Mouse (Mus musculus) retina, postnatal 1 day (tissue): ENCODE data around the gene Dynll2.
A peak's percentile ranks its signal among the peaks of the same experiment; 100 is the strongest.
"Not testable (repeated sequence)": the region's sequence is repeated elsewhere in the genome, so short reads cannot be mapped to it uniquely, and the experiment has no call there.

Experiments
- DNase-seq: peaks from one replicate; pipeline ENCODE4 v3.0.0-alpha.2; 2012

Gene Dynll2

GRCm38 (mm10) chr11:87986141-87986741 is 1.1 kb downstream of the Dynll2 start:
- DNase-seq, result peak; percentile 68

DNA sequence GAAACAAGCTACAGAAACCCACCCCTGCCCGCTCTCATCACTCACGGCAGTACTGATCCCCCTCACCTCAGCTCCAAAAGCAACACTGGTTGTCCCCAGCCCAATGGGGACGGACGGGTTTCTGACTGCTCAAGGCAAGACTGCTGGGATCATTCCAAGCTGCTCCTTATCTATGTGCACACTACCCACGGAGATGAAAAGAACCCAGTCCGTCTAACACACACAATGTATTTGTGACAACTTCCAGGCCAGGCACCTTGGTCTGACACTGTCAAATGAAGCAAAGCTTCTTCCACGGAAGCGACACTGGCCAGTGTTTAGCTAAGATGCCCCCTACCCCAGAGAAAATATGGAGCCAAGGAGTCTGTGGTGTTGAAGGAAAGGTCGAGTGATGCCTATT is 1.7 kb downstream of the Dynll2 start:
- no peak for DNase-seq

DNA sequence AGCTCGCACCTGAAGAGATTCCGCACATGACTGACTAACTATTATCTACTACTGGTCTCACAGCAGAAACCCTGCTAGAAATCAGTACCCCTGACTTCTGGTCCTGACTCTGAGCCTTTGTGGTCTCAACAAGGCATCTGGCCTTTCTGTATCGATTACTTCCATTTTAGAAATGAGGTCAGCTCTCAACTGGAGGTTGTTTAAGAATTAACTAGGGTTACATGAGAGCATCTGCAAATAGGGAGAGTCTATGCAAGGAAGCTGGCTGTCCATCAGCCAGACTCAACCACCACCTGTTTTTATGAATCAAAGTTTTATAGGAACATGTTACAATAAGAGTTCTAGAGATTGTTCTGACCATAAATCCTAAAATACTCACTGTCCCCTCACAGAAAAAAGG is 2.8 kb downstream of the Dynll2 start:
- DNase-seq, result no peak

DNA sequence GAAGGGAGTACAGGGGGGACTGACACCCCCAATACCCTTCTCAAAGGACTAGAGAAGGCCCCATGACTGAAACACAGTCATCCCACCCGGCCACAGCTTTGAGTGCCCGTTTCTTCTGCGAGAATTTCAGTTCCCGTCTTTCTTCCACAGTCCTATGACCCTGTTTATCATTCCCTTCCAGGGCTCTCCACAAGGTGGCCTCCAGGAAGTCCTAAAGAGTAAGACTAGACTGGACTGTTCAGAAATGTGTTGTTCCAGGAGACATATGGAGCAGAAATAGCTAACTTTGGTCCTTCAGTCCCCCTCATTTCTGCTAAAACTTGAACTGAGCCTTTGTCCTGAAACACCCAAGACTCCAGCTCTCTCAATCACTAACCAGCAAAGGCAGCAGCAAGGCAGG is 8.4 kb downstream of the Dynll2 start:
- DNase-seq, result no peak

GRCm38 (mm10) chr11:87977021-87977420 is 10.3 kb downstream of the Dynll2 start:
- not testable (repeated sequence) for DNase-seq

- DNase-seq, result peak; percentile 84
These were observed 12.7 kb downstream of the Dynll2 start for GRCm38 (mm10) chr11:87974477-87975181.

GRCm38 (mm10) chr11:87973559-87974305 is 13.6 kb downstream of the Dynll2 start:
- DNase-seq, result peak; percentile 63

- DNase-seq, result no peak
These were observed 14.5 kb downstream of the Dynll2 start for GRCm38 (mm10) chr11:87972829-87973228.

DNA sequence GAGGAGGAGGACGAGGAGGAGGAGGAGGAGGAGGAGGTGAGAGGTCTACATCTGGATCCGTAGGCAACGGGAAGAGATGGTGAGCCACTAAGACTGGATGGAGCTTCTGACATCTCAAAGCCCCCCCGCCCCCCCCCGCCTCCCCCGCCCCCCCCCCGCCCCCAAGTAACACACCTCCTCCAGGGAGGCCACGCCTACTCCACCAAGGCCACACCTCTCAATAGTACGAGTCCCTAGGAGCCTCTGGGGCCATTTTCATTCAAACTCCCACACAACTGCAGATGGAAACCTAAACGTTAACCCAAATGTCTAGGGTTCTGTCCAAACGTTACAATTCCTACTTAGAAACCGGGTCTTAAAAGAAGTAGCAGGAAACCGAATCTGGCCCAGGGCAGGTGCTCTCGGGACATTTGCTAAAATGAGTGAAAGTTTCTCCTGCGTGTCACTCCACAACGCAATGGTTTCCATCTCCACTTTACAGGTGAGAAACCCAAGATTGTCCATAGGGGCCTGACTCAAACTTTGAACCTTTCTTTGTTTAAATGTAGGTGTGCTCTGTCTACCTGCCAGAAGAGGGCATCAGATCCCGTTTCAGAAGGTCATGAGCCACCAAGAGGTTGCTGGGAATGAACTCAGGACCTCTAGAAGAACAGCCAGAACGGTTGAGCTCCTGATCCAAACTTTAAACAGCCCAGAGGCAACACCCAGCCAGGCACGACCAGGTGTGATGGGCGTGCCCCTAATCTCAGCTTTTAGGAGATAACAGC is 18.8 kb downstream of the Dynll2 start:
- DNase-seq, result no peak

DNA sequence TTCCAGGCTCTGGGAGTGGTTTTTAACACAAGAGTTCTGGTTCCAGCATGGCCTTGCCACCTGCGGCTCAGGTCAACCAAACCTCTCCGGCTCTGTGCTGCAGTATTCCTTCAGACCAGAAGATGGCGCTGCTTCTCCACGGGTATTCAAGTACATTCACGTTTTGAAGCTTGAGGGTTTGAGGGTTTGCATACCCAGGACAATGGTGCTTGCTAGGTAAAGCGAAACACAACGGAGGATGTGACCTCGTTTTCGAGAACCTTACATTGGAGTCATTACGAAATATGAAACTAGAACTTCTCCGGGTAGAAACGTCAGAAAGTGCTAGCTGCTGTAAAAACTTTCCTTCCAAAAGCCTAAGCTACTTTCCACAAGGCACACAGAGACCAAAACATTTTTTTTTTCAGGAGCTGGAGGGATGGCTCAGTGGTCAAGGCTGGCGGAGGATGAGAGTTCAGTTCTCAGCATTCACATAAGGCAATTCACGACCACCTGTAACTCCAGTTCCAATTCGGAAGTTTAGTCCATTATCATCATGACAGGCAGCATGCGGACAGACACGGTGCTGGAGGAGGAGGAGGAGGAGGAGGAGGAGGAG is 19.5 kb downstream of the Dynll2 start:
- DNase-seq, result peak; percentile 91

GRCm38 (mm10) chr11:87966214-87966613 is 21.1 kb downstream of the Dynll2 start:
- peak; percentile 60 for DNase-seq

DNA sequence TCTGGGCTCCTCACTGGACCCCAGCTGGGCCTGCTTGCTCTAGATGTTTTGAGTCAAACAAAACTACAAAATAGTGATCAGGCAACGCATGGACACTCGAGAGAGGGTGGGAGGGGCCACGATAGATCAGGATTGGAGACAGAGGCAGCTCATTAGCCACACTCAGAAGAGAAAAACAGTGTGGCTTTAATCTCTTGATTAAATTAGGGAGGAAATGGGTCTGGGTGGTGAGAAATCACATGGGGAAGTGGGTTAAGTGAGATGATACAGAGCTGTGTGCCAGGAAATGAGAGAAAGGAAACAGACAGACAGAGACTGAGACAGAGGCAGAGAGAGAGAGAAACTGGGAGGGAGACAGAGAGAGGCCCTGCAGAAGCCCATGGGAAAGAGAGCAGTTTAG is 22.0 kb downstream of the Dynll2 start:
- peak; percentile 62 for DNase-seq

DNA sequence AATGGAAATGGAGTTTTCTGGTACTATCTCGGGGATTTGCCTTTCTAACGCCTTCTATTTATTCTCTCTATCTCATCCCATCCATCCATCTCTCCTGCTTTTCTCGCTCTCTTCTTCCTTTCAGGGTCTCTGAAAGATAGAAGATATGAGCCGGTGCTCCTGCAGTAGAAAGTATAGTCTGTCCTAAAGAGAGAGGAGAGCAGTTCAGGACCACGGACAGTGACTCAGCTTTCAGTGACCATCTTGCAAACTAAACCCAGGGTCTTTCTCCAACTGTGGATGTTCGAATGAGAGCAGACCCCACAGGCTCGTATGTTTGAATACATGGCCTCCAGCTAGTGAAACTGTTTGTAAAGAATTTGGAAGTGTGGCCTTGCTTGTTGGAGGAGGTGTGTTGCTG is 30.3 kb downstream of the Dynll2 start:
- peak; percentile 59 for DNase-seq

GRCm38 (mm10) chr11:87955144-87955543 is 32.2 kb downstream of the Dynll2 start:
- DNase-seq, result peak; percentile 63

- peak; percentile 63 for DNase-seq
These were observed 37.3 kb downstream of the Dynll2 start for GRCm38 (mm10) chr11:87949990-87950389.

DNA sequence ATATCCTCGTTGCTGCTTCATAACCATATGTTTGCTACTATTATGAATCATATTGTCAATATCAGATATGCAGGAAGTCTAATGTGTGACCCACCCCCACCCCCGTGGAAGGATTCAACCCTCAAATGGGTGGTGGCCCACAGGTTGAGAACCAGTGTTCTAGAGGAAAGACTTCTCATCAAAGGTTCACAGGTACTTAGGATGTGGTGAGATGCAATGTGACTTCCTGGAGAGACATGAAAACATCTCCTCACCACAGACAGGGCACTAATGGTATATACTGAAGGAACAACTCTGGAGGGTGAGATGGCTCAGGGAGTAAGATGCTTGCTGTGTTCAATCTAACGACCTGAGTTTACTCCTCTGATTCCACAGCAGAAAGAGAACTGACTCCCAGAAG is 51.9 kb downstream of the Dynll2 start:
- DNase-seq, result no peak

GRCm38 (mm10) chr11:87933731-87934130 is 53.6 kb downstream of the Dynll2 start:
- no peak for DNase-seq

- no peak for DNase-seq
These were observed 57.0 kb downstream of the Dynll2 start for GRCm38 (mm10) chr11:87930348-87930747.
